Mouse (Mus musculus) MEL (cell line): Measurements from ENCODE around the gene Taf6. TPM values are rescaled to one million over a fixed set of nuclear protein-coding genes. Genes with fewer than 3 reads are reported as not detected.

Experiments used
- DNase-seq: peaks from one replicate; pipeline ENCODE4 v3.0.0; 2011; ENCODE audit warnings: low read depth, low spot score
- H3K27ac ChIP-seq: 2 replicates; pipeline ENCODE4 v1.5.1; 2012; ENCODE audit warnings: low read depth, mild to moderate bottlenecking, control low read depth, low read length, moderate library complexity; ENCODE audit not compliant: control insufficient read depth
- H3K27me3 ChIP-seq, 2 experiments: fragments of 150-350 bp in 1 of 2; sonication (generic) in 1 of 2; 2 replicates each; pipeline ENCODE4 v1.6.1; 2012; ENCODE audit warnings: low read length in 2 of 2, mild to moderate bottlenecking in 2 of 2, improper control_type of control experiment in 1 of 2, moderate library complexity in 1 of 2; ENCODE audit not compliant: insufficient read depth in 2 of 2, control insufficient read depth in 1 of 2
- H3K36me3 ChIP-seq, 2 experiments: 2 replicates each; pipeline ENCODE4 v1.6.1; 2012 to 2014; ENCODE audit warnings: low read length in 2 of 2, improper control_type of control experiment in 1 of 2, inconsistent platforms in 1 of 2, mild to moderate bottlenecking in 1 of 2; ENCODE audit not compliant: insufficient read depth in 2 of 2, control insufficient read depth in 1 of 2
- H3K4me1 ChIP-seq, 2 experiments: fragments of 150-350 bp in 1 of 2; sonication (generic) in 1 of 2; 2 replicates each; pipeline ENCODE4 v1.6.1; 2012; ENCODE audit warnings: low read length in 2 of 2, improper control_type of control experiment in 1 of 2, mild to moderate bottlenecking in 1 of 2; ENCODE audit not compliant: insufficient read depth in 2 of 2, control insufficient read depth in 1 of 2
- H3K4me3 ChIP-seq, 2 experiments: fragments of 150-350 bp in 1 of 2; sonication (generic) in 1 of 2; 2 replicates each; pipeline ENCODE4 v1.5.1; 2012; ENCODE audit warnings: low read depth in 2 of 2, low read length in 2 of 2, mild to moderate bottlenecking in 2 of 2, moderate library complexity in 2 of 2, control low read depth in 1 of 2, improper control_type of control experiment in 1 of 2; ENCODE audit not compliant: control insufficient read depth in 1 of 2, insufficient read depth in 1 of 2
- H3K79me2 ChIP-seq: 2 replicates; pipeline ENCODE4 v1.6.1; 2012; ENCODE audit warnings: mild to moderate bottlenecking, low read length, moderate library complexity; ENCODE audit not compliant: control insufficient read depth, poor library complexity, insufficient read depth
- H3K9ac ChIP-seq: 2 replicates; pipeline ENCODE4 v1.6.1; 2012; ENCODE audit warnings: low read depth, mild to moderate bottlenecking, control low read depth, low read length, moderate library complexity; ENCODE audit not compliant: control insufficient read depth, poor library complexity, severe bottlenecking
- H3K9me3 ChIP-seq: fragments of 150-350 bp; sonication (generic); replicated peaks from 2 replicates; pipeline ENCODE4 v1.6.1; 2012; ENCODE audit warnings: mild to moderate bottlenecking, low read length, improper control_type of control experiment, moderate library complexity; ENCODE audit not compliant: insufficient read depth
- BHLHE40 ChIP-seq: IDR thresholded peaks from 2 replicates; pipeline ENCODE4 v1.6.1; 2012; ENCODE audit warnings: low read depth, mild to moderate bottlenecking, inconsistent platforms, low read length, improper control_type of control experiment, borderline replicate concordance
- CTCF ChIP-seq, 3 experiments: IDR thresholded peaks in 2 of 3; conservative IDR thresholded peaks in 1 of 3; 2 replicates each; pipeline ENCODE4 v1.5.1; 2011 to 2012; ENCODE audit warnings: low read length in 3 of 3, low read depth in 2 of 3, mild to moderate bottlenecking in 2 of 3, improper control_type of control experiment in 1 of 3, inconsistent platforms in 1 of 3, mixed read lengths in 1 of 3, moderate library complexity in 1 of 3; ENCODE audit not compliant: control insufficient read depth in 1 of 3, insufficient read depth in 1 of 3, poor library complexity in 1 of 3, severe bottlenecking in 1 of 3
- EP300 ChIP-seq, 2 experiments: IDR thresholded peaks; 2 replicates each; pipeline ENCODE4 v1.6.1; 2011; ENCODE audit warnings: improper control_type of control experiment in 2 of 2, low read length in 2 of 2, low read depth in 1 of 2, mild to moderate bottlenecking in 1 of 2
- ETS1 ChIP-seq: IDR thresholded peaks from 2 replicates; pipeline ENCODE4 v1.6.1; 2012; ENCODE audit warnings: low read depth, mild to moderate bottlenecking, inconsistent platforms, low read length, improper control_type of control experiment, moderate library complexity
- HCFC1 ChIP-seq: IDR thresholded peaks from 2 replicates; pipeline ENCODE4 v1.6.1; 2012; ENCODE audit warnings: low read depth, mild to moderate bottlenecking, inconsistent platforms, low read length, improper control_type of control experiment, moderate library complexity
- KAT2A ChIP-seq: conservative IDR thresholded peaks from 2 replicates; pipeline ENCODE4 v1.6.1; 2012; ENCODE audit warnings: low read depth, low read length, improper control_type of control experiment, inconsistent platforms
- MAX ChIP-seq: IDR thresholded peaks from 2 replicates; pipeline ENCODE4 v1.6.1; 2011; ENCODE audit warnings: low read length, improper control_type of control experiment
- MXI1 ChIP-seq: IDR thresholded peaks from 2 replicates; pipeline ENCODE4 v1.6.1; 2011; ENCODE audit warnings: mild to moderate bottlenecking, low read depth, low read length, improper control_type of control experiment
- MYC ChIP-seq: IDR thresholded peaks from 2 replicates; pipeline ENCODE4 v1.6.1; 2011; ENCODE audit warnings: low read depth, mild to moderate bottlenecking, low read length, improper control_type of control experiment, moderate library complexity
- NELFE ChIP-seq: IDR thresholded peaks from 2 replicates; pipeline ENCODE4 v1.6.1; 2011; ENCODE audit warnings: low read depth, low read length, improper control_type of control experiment
- RAD21 ChIP-seq: IDR thresholded peaks from 2 replicates; pipeline ENCODE4 v1.6.1; 2011; ENCODE audit warnings: mild to moderate bottlenecking, low read depth, low read length, improper control_type of control experiment
- RCOR1 ChIP-seq: IDR thresholded peaks from 2 replicates; pipeline ENCODE4 v1.6.1; 2012; ENCODE audit warnings: low read depth, mild to moderate bottlenecking, inconsistent platforms, low read length, improper control_type of control experiment
- SIN3A ChIP-seq: IDR thresholded peaks from 2 replicates; pipeline ENCODE4 v1.6.1; 2012; ENCODE audit warnings: low read length, improper control_type of control experiment, inconsistent platforms
- TAL1 ChIP-seq: IDR thresholded peaks from 2 replicates; pipeline ENCODE4 v1.6.1; 2012; ENCODE audit warnings: mild to moderate bottlenecking, inconsistent platforms, low read length, moderate library complexity, mixed read lengths
- TBP ChIP-seq: IDR thresholded peaks from 2 replicates; pipeline ENCODE4 v1.8.0; 2011; ENCODE audit warnings: low read depth, low read length, improper control_type of control experiment
- TCF12 ChIP-seq: IDR thresholded peaks from 2 replicates; pipeline ENCODE4 v1.6.1; 2014; ENCODE audit warnings: low read depth, mild to moderate bottlenecking, inconsistent platforms, low read length, improper control_type of control experiment, moderate library complexity
- USF1 ChIP-seq: IDR thresholded peaks from 2 replicates; pipeline ENCODE4 v1.6.1; 2014; ENCODE audit warnings: low read depth, mild to moderate bottlenecking, inconsistent platforms, low read length, improper control_type of control experiment, moderate library complexity
- ZKSCAN1 ChIP-seq: IDR thresholded peaks from 2 replicates; pipeline ENCODE4 v1.6.1; 2012; ENCODE audit warnings: low read depth, mild to moderate bottlenecking, inconsistent platforms, low read length, improper control_type of control experiment, moderate library complexity
- ZNF384 ChIP-seq: IDR thresholded peaks from 2 replicates; pipeline ENCODE4 v1.6.1; 2012; ENCODE audit warnings: low read depth, mild to moderate bottlenecking, inconsistent platforms, low read length, improper control_type of control experiment
- polyA plus RNA-seq, 2 experiments: library from polyadenylated mRNA; stranded (reverse) in 1 of 2; unstranded in 1 of 2; fragments of >175 nt in 1 of 2; fragments of >200 nt in 1 of 2; gene quantifications; 2 replicates each; pipeline versions ENCODE4 v1.2.1 to v1.2.4; 2012; ENCODE audit warnings: low replicate concordance in 2 of 2, low read depth in 1 of 2; ENCODE audit not compliant: insufficient read length in 2 of 2, insufficient read depth in 1 of 2, missing spikeins in 1 of 2
- total RNA-seq: library from RNA; depleted of rRNA; stranded (reverse); fragments of 300-350 nt; gene quantifications from 2 replicates; pipeline ENCODE4 v1.2.3, GENCODE M21; 2012

Gene Taf6
- total and polyA plus RNA-seq, 3 experiments: 52.6 to 94.7 TPM; not detected in 1

- Histone ChIP-seq H3K4me3 (peak overlapping the region in 1 of 2 experiments; percentile 79; a peak in 1 of 4 replicates), H3K27ac (no peak overlapping the region), H3K79me2 (peaks cover 5% of the 10 kb centered on the region), H3K27me3 (no peaks in the 10 kb centered on the region), H3K9ac (no peak overlapping the region; the same call in 1 of the 2 replicates), H3K4me1 (peaks cover 0 to 4% of the 10 kb centered on the region in 2 experiments; a peak in 1 of 4 replicates), H3K36me3 (peaks cover 2 to 3% of the 10 kb centered on the region in 2 experiments), H3K9me3 (no peaks in the 10 kb centered on the region)
- TF ChIP-seq CTCF (IDR thresholded peaks at IDR 0.05 in 2 of 3, conservative IDR thresholded peaks at IDR 0.05 in 1 of 3; ENCODE audit: control insufficient read depth in 1 of 3, insufficient read depth in 1 of 3, low read depth in 2 of 3, low read length in 3 of 3, poor library complexity in 1 of 3, severe bottlenecking in 1 of 3) (no peak), ETS1 (no peak), RAD21 (no peak), RCOR1 (no peak), KAT2A (no peak), TBP (no peak), USF1 (no peak), MYC (no peak), ZKSCAN1 (no peak), TAL1 (no peak), MXI1 (no peak), HCFC1 (no peak), TCF12 (no peak)
- DNase-seq: no peak
These were observed 32.9 kb downstream of the Taf6 start for GRCm38 (mm10) chr5:138154390-138154789.

GRCm38 (mm10) chr5:138138585-138138984 lies 48.7 kb downstream of the Taf6 start:
- Histone ChIP-seq H3K27ac (no peak overlapping the region), H3K79me2 (no peaks in the 10 kb centered on the region), H3K9me3 (no peaks in the 10 kb centered on the region), H3K9ac (no peak overlapping the region; the same call in 1 of the 2 replicates), H3K27me3 (no peaks in the 10 kb centered on the region), H3K4me3 (no peak overlapping the region), H3K4me1 (peaks cover 5 to 8% of the 10 kb centered on the region in 2 experiments), H3K36me3 (peaks cover 0 to 18% of the 10 kb centered on the region in 2 experiments; a peak in 2 of 4 replicates)
- peak; percentile 71 for DNase-seq
- no peak for TF ChIP-seq SIN3A
- TF ChIP-seq BHLHE40: 0 out of 2 replicates have a peak, but pooled peaks have one; percentile 30
- TF ChIP-seq EP300 (IDR thresholded peaks at IDR 0.05; ENCODE audit: low read depth in 1 of 2, low read length in 2 of 2): 0 out of 4 replicates have a peak, but pooled peaks of 1 of the 2 experiments have one; percentile 9
- TF ChIP-seq ZNF384: peak; percentile 71
- no peak for TF ChIP-seq CTCF (IDR thresholded peaks at IDR 0.05 in 2 of 3, conservative IDR thresholded peaks at IDR 0.05 in 1 of 3; ENCODE audit: control insufficient read depth in 1 of 3, insufficient read depth in 1 of 3, low read depth in 2 of 3, low read length in 3 of 3, poor library complexity in 1 of 3, severe bottlenecking in 1 of 3)
- 0 out of 2 replicates have a peak, but pooled peaks have one; percentile 19 for TF ChIP-seq NELFE
- TF ChIP-seq MAX: no peak
- 0 out of 2 replicates have a peak, but pooled peaks have one; percentile 37 for TF ChIP-seq MYC
